Mouse (Mus musculus): ENCODE data around the gene Rassf2.

Rassf2 gene

DNA sequence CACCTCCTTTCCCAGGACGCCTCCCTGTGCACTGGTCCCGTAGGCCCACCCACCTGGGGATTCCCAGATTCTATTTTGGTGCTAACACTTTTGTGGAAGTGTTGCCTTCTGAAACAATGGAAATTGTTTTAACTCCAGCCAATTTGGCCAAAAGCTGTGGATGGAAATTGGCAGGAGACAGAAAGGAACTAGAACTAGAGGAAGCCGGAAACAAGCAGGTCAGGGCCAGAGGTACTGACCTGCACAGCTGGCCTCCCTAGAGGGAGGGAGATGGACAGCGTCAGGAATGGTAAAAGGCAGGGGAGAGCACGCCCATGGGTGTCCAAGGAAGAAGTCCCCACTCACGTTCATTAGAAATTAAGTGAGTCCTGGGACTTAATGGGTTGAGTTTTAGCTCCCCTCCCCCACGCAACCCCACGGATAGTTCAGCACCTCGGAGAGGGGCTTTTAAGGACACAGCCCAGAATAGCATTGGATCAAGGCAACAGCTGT lies 72.3 kb downstream of the Rassf2 start:
- in situ Hi-C loops (cut with MboI, MseI) = no loop called here

DNA sequence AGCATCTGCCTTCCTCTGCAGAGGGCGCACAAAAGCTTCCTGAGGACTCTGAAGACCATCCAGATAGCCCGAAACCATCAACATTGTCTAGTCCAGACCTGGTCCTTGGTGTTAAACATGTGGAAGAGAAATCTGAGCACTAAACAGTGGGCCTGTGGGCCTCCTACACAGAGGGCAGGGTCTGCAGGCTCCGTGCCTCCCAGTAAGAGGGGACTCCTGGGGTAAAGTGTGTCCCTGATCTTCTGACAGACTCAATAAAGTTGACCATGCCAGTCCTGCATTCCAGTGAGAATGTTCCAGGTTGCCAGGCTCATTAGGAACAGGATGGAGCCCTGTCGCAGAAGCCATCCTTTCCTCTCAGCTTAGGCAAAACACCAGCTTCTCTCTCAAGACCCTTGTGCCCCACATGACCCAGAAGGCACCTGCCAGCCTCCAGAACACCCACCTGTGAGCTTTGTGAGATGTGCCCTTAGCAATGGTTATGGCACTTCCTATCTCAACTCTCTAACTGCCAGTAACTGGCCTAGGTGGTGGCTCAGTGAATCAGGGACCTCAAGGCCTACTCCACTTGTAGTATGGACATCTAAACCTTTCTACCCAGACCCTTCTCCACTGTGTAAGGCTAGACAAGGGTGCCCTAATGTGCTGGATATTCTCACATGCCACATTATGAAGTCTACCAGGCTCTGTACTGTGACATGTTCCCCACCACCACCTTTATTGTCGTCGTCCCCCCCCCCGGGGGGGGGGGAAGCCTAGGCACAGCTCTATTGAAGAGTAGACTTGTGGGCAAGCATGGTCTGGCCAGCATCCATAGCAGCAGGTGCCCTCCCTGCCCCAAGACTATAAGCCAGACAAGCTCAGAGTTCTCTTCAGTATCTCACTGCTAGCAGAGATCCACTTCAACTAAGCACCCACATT lies 73.5 kb downstream of the Rassf2 start:
- in situ Hi-C loops (cut with MboI, MseI) = no loop called here

DNA sequence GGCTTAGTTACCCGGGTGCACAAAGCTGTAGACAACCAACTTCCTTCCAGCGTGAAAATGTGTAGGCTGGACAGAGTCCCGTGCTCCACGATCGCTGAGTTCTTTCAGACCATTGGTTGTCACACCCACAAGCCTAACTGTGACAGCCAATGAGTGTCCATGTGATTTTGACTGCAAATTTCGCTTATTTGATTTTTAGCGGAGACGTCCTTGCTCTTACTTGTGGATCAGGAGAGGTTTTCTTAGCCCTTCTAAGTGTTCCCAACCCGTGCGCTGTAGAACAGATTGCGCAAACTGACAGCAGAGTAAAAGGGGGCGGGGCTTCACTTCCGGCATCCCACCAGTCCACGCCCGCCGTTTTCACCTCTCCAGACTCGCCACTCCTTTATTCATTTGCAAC lies 74.8 kb downstream of the Rassf2 start:
- in situ Hi-C loops (cut with MboI, MseI) = no loop called here

DNA sequence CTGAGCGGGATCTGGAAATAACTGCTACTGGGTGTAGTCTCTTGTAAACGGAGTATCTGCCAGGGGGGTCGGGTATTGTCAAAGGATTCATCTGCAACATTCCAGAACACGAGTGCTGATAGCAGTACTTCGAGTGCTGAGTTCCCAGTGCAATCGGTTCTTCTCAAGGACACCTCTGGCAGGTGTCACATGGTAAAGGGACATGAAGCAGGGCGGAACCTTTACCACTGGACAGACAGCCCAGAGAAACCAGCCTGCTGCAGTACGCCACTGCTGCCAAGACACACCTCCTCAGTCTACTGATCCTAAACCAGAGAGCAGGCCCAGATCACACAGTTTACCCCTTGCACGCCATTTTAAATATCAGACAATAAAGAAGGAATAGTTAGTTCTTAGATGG lies 75.2 kb downstream of the Rassf2 start:
- in situ Hi-C loops (cut with MboI, MseI) = no loop called here

DNA sequence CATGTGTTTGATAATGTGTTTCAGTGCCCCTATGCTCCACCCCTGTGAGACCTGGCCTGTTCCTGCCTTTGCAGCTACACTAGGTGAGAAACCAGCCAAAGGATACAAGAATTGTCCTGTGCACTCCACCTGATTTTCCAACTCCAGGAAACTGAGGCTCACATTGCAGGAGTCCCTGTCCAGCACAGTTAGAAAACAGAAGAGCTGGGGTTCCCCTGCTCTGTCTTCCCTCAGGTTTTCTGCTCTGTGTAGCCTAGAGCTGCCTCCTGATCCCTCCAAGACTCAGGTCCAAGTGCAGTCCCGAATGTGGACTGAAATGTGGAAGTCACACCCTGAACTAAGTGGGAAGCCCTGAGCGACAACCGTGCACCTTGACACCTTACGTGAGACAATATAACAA lies 76.3 kb downstream of the Rassf2 start:
- in situ Hi-C loops (cut with MboI, MseI) = no loop called here

- in situ Hi-C loops (cut with MboI, MseI) = no loop called here
These were observed 77.0 kb downstream of the Rassf2 start for GRCm38 (mm10) chr2:131952961-131953538.

DNA sequence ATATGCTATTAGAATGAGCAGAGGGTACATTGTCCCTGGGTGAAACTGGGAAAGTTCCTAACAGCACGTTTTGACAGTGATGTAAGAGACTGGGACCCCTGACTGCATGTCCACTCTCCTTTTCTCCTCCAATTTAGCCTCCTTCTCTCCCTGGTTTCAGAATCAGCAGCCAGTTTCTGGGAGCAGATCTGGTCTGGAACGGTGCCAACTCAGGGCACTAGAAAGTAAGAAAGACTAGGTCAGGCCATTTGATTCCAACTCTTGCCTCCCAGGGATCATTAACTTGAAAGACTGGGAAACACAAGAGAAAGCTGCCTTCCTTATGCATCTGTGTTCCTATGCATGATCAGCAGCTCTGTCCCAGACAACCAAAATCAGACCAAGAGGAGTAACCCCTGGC lies 77.6 kb downstream of the Rassf2 start:
- in situ Hi-C loops (cut with MboI, MseI) = no loop called here

- in situ Hi-C loops (cut with MboI, MseI) = no loop called here
These were observed 79.4 kb downstream of the Rassf2 start, which contains the start of gene Prnd for GRCm38 (mm10) chr2:131950598-131951095. Gene Prnd (plus strand): TSS chr2:131950861.

DNA sequence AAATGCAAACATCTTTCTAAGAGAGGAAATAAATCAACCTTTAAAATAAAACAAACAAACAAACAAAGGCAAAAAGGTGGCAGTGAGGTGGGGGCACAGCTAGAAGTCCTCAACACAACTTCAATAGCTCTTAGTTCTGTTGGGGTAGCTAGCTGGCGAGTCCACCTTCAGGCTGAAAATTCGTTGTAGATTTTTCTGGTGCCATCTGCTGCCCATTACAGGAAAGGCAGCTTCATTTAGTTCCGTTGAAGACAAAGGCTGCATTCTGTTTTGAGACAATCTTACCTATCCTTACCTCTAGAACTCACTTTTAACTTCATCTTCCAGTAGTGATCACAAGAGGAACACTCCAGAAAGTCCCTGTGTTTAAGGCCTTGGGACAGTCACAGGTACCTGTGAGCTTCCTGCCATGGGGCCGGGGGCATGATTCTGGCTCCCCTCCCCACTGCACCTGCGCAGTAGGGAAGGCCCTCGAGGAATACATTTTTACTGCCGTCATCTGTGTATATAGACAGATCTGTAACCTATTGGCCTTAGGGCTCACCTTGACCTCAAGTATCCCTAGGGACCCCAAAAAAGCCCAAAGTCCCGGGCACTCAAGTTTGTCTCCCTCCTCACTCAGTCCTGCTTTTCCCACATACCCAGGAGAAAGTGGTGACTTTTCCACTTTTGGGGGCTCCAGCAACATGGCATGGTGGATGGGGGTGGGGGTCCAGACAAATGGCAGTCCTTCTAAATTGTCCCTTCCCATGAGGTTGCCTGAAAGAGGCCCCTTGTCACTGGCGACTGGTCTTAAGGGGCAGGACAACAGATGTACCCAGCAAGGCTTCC lies 80.1 kb downstream of the Rassf2 start:
- in situ Hi-C loops (cut with MboI, MseI) = loop anchor here (5.0 to 10.0 kb wide), 2 partner anchors 48 to 295 kb away; no protein-coding TSS in a partner anchor

- in situ Hi-C loops (cut with MboI, MseI) = loop anchor here (5.0 to 10.0 kb wide), 2 partner anchors 47 to 294 kb away; no protein-coding TSS in a partner anchor
These were observed 81.0 kb downstream of the Rassf2 start for GRCm38 (mm10) chr2:131948916-131949639.

DNA sequence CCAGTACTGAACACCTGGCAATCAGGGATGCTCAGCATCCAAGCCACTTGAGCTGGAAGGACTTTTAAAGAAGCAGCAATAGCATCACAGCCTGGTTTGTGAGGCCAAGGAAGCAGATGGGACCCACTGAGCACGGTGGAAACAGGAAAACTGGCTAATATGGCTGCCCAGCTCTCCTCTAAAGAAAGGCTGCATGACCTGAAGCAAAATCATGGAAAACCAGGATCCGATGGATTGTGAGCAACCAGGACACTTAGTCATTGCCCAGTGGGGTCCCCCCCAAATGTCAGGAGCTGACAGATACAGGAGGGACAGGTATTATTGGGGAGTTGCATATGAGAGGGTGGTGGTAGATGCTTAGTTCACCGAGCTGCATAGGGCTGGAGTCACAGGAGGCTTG lies 81.9 kb downstream of the Rassf2 start:
- in situ Hi-C loops (cut with MboI, MseI) = loop anchor here (5.0 to 10.0 kb wide), 2 partner anchors 46 to 293 kb away; no protein-coding TSS in a partner anchor

GRCm38 (mm10) chr2:131946351-131946750 lies 83.7 kb downstream of the Rassf2 start:
- in situ Hi-C loops (cut with MboI, MseI) = loop anchor here (5.0 to 10.0 kb wide), 2 partner anchors 44 to 292 kb away; no protein-coding TSS in a partner anchor

DNA sequence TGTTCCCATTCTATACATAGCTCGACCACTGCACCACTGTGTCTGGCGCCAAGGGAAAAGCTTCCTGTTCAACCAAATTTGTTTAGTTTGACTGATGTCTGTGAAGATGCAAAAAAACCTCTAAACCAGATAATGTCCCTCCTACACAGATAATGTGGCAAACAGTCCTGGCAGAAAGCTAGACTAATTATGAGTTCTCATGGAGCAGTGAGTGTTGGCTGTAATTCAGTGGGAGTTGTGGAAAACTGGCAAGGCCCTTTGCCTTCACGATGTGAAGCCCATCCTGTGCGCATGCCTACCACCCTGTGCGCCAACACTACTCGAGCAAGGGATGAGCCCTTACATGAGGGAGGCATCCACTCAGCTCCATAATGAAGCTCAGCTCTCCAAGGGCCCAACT lies 84.3 kb downstream of the Rassf2 start:
- in situ Hi-C loops (cut with MboI, MseI) = loop anchor here (5.0 to 10.0 kb wide), 2 partner anchors 43 to 291 kb away; no protein-coding TSS in a partner anchor

- in situ Hi-C loops (cut with MboI, MseI) = loop anchor here (5.0 to 10.0 kb wide), 2 partner anchors 43 to 290 kb away; no protein-coding TSS in a partner anchor
These were observed 84.8 kb downstream of the Rassf2 start for GRCm38 (mm10) chr2:131945225-131945624.

- in situ Hi-C loops (cut with MboI, MseI) = loop anchor here in 1 of 2 experiments (10.0 kb wide), 1 partner anchor 290 kb away; no protein-coding TSS in a partner anchor
These were observed 85.7 kb downstream of the Rassf2 start for GRCm38 (mm10) chr2:131944370-131944769.

- in situ Hi-C loops (cut with MboI, MseI) = loop anchor here in 1 of 2 experiments (10.0 kb wide), 1 partner anchor 287 kb away; no protein-coding TSS in a partner anchor
These were observed 88.6 kb downstream of the Rassf2 start for GRCm38 (mm10) chr2:131941501-131941900.

- in situ Hi-C loops (cut with MboI, MseI) = loop anchor here in 1 of 2 experiments (10.0 kb wide), 1 partner anchor 286 kb away; no protein-coding TSS in a partner anchor
These were observed 89.6 kb downstream of the Rassf2 start for GRCm38 (mm10) chr2:131940506-131940905.
